Comparison of ENCODE assay signal across 8 mouse cellular contexts in genomic region chr3:108444698-108445365, GRCm38 (mm10). TPM values are rescaled to one million over a fixed set of nuclear protein-coding genes. Genes with fewer than 3 reads are reported as not detected.
DNase-seq lines count a peak whose midpoint lies in the region; ATAC-seq and TF ChIP-seq lines count a peak whose summit lies in the region.

Sars (minus strand) TSS chr3:108445209.

- WGBS in forebrain, embryonic 10.5 days = under 1% methylated on average over 41 of the region's 41 CpGs
- under 1% methylated on average over 41 of the region's 41 CpGs for WGBS in heart, embryonic 15.5 days
- WGBS in liver, embryonic 14.5 days (ENCODE audit: insufficient replicate concordance) = under 1% methylated on average over 41 of the region's 41 CpGs
- under 1% methylated on average over 41 of the region's 41 CpGs for WGBS in neural tube, embryonic 11.5 days
- under 1% methylated on average over 41 of the region's 41 CpGs for WGBS in stomach, postnatal 0 days

- H3K4me1 ChIP-seq in forebrain, embryonic 10.5 days = peaks cover 41% of the 10 kb centered on the region
- H3K4me1 ChIP-seq in heart, embryonic 15.5 days (replicated peaks) = peaks cover 20% of the 10 kb centered on the region
- H3K4me1 ChIP-seq in liver, embryonic 14.5 days (replicated peaks; ENCODE audit: control insufficient read depth in 2 of 2, insufficient read depth in 2 of 2, low read length in 1 of 2) = peaks cover 15 to 16% of the 10 kb centered on the region in 2 experiments
- H3K4me1 ChIP-seq in neural tube, embryonic 11.5 days (ENCODE audit: control insufficient read depth, insufficient read depth, low read length) = peaks cover 8% of the 10 kb centered on the region
- H3K4me1 ChIP-seq in stomach, postnatal 0 days (replicated peaks; ENCODE audit: control insufficient read depth, insufficient read depth) = 0 out of 2 replicates have a peak, but pooled peaks cover 3% of the 10 kb centered on the region

- H3K36me3 ChIP-seq in forebrain, embryonic 10.5 days (replicated peaks) = peaks cover 29% of the 10 kb centered on the region
- peaks cover 5% of the 10 kb centered on the region; the same call in 1 of the 2 replicates for H3K36me3 ChIP-seq in heart, embryonic 15.5 days
- H3K36me3 ChIP-seq in liver, embryonic 14.5 days (replicated peaks; ENCODE audit: control insufficient read depth, insufficient read depth, low read depth) = no peaks in the 10 kb centered on the region; the same call in 1 of the 2 replicates
- H3K36me3 ChIP-seq in neural tube, embryonic 11.5 days (ENCODE audit: control insufficient read depth, insufficient read depth, low read length) = no peaks in the 10 kb centered on the region; the same call in 1 of the 2 replicates
- 0 out of 2 replicates have a peak, but pooled peaks cover 3% of the 10 kb centered on the region for H3K36me3 ChIP-seq in stomach, postnatal 0 days (ENCODE audit: control insufficient read depth, insufficient read depth, low read length)

- DNase-seq in c-Kit-negative CD71-positive TER-119-positive erythroid progenitor cells, embryonic 14.5 days (ENCODE audit: low read depth, low spot score) = peak; percentile 90
- DNase-seq in forebrain, embryonic 10.5 days (ENCODE audit: extremely low spot score, low spot score) = peak; percentile 92
- DNase-seq in kidney, postnatal 25 days = peak; percentile 95 to 96
- peak; percentile 82 to 87 (median 85) for DNase-seq in liver, embryonic 14.5 days (ENCODE audit: low read depth in 3 of 3, low spot score in 3 of 3)
- peak; percentile 97 for DNase-seq in neural tube, embryonic 11.5 days (ENCODE audit: low spot score)
- DNase-seq in stomach, postnatal 0 days (ENCODE audit: low spot score) = peak; percentile 96

- no peak for TF ChIP-seq EP300 in liver, embryonic 14.5 days (IDR thresholded peaks at IDR 0.05; ENCODE audit: low read depth)
- TF ChIP-seq EP300 in stomach, postnatal 0 days (optimal IDR thresholded peaks at IDR 0.05) = no peak

- H3K4me3 ChIP-seq in forebrain, embryonic 10.5 days = peak within 1 kb of the TSS; percentile 92
- H3K4me3 ChIP-seq in heart, embryonic 15.5 days = peak within 1 kb of the TSS; percentile 78
- H3K4me3 ChIP-seq in liver, embryonic 14.5 days (ENCODE audit: insufficient read depth in 1 of 2, low read depth in 2 of 2, low read length in 2 of 2) = peak within 1 kb of the TSS; percentile 78 to 96
- H3K4me3 ChIP-seq in neural tube, embryonic 11.5 days (ENCODE audit: low read depth, low read length) = peak within 1 kb of the TSS; percentile 90
- peak within 1 kb of the TSS; percentile 85 for H3K4me3 ChIP-seq in stomach, postnatal 0 days (ENCODE audit: low read depth, low read length)

- H3K9me3 ChIP-seq in forebrain, embryonic 10.5 days = no peaks in the 10 kb centered on the region
- H3K9me3 ChIP-seq in heart, embryonic 15.5 days (replicated peaks) = no peaks in the 10 kb centered on the region
- H3K9me3 ChIP-seq in liver, embryonic 14.5 days (ENCODE audit: control insufficient read depth, low read length) = no peaks in the 10 kb centered on the region
- no peaks in the 10 kb centered on the region for H3K9me3 ChIP-seq in neural tube, embryonic 11.5 days (ENCODE audit: control insufficient read depth, low read length)
- H3K9me3 ChIP-seq in stomach, postnatal 0 days (ENCODE audit: control insufficient read depth, low read length) = no peaks in the 10 kb centered on the region

- H3K9ac ChIP-seq in heart, embryonic 15.5 days = peak within 1 kb of the TSS; percentile 71
- H3K9ac ChIP-seq in liver, embryonic 14.5 days (replicated peaks) = peak within 1 kb of the TSS; percentile 86
- H3K9ac ChIP-seq in neural tube, embryonic 11.5 days (ENCODE audit: low read length) = peak within 1 kb of the TSS; percentile 83
- peak within 1 kb of the TSS; percentile 81 for H3K9ac ChIP-seq in stomach, postnatal 0 days (ENCODE audit: low read length)

- peak within 1 kb of the TSS; percentile 82 for H3K4me2 ChIP-seq in heart, embryonic 15.5 days
- peak within 1 kb of the TSS; percentile 68 for H3K4me2 ChIP-seq in liver, embryonic 14.5 days (ENCODE audit: low read depth)
- peak within 1 kb of the TSS; percentile 92 for H3K4me2 ChIP-seq in neural tube, embryonic 11.5 days (ENCODE audit: low read depth)
- H3K4me2 ChIP-seq in stomach, postnatal 0 days (replicated peaks; ENCODE audit: low read depth) = peak within 1 kb of the TSS; percentile 82

- peak; percentile 89 for ATAC-seq in CD4-positive, CD25-positive, alpha-beta regulatory T cell, adult 4 months
- ATAC-seq in heart, embryonic 15.5 days (replicated peaks; ENCODE audit: insufficient number of reproducible peaks, insufficient read depth, low FRiP score, low read depth) = peak; percentile 97
- peak; percentile 97 for ATAC-seq in liver, embryonic 14.5 days (ENCODE audit: insufficient read depth)
- peak; percentile 96 for ATAC-seq in neural tube, embryonic 11.5 days (ENCODE audit: insufficient read depth, low FRiP score, low TSS enrichment)
- ATAC-seq in stomach, postnatal 0 days (ENCODE audit: low FRiP score, low TSS enrichment) = peak; percentile 97

- TF ChIP-seq CTCF in liver, embryonic 14.5 days (IDR thresholded peaks at IDR 0.05; ENCODE audit: low read depth) = peak; percentile 43
- TF ChIP-seq CTCF in stomach, postnatal 0 days (IDR thresholded peaks at IDR 0.05; ENCODE audit: low read depth) = peak; percentile 58

- H3K27ac ChIP-seq in forebrain, embryonic 10.5 days = peak within 1 kb of the TSS; percentile 91
- H3K27ac ChIP-seq in heart, embryonic 15.5 days = peak within 1 kb of the TSS; percentile 85
- peak within 1 kb of the TSS; percentile 27 for H3K27ac ChIP-seq in liver, embryonic 14.5 days
- H3K27ac ChIP-seq in neural tube, embryonic 11.5 days (ENCODE audit: low read depth, low read length) = peak within 1 kb of the TSS; percentile 78
- H3K27ac ChIP-seq in stomach, postnatal 0 days (replicated peaks) = peak within 1 kb of the TSS; percentile 87

- H3K27me3 ChIP-seq in forebrain, embryonic 10.5 days (ENCODE audit: poor library complexity, severe bottlenecking) = no peaks in the 10 kb centered on the region
- no peaks in the 10 kb centered on the region for H3K27me3 ChIP-seq in heart, embryonic 15.5 days
- no peaks in the 10 kb centered on the region; the same call in 1 of the 2 replicates for H3K27me3 ChIP-seq in liver, embryonic 14.5 days (ENCODE audit: control insufficient read depth, insufficient read depth, low read length)
- no peaks in the 10 kb centered on the region for H3K27me3 ChIP-seq in neural tube, embryonic 11.5 days (ENCODE audit: control insufficient read depth, insufficient read depth, low read length)
- no peaks in the 10 kb centered on the region for H3K27me3 ChIP-seq in stomach, postnatal 0 days (ENCODE audit: control insufficient read depth, insufficient read depth, low read length)

RNA-seq across cellular contexts. Expression of gene Sars, which starts in this region (rescaled TPM):
- polyA plus RNA-seq in CD4-positive, CD25-positive, alpha-beta regulatory T cell, adult 4 months (2017; shearing (Covaris generic)) = 100 to 1,000 TPM; 164 to 188 TPM
- 160 and 167 TPM in 2 replicates for polyA plus RNA-seq in forebrain, embryonic 10.5 days (2016; fragmentation: Nextera tagmentation; extraction: Ambion mirVana)
- 79.7 and 80.9 TPM in 2 replicates for polyA plus RNA-seq in heart, embryonic 15.5 days (2015; fragmentation: Nextera tagmentation; extraction: Ambion mirVana)
- polyA plus RNA-seq in liver, embryonic 14.5 days (2012; rRNA removed) = 23.8 and 39.9 TPM in 2 replicates
- polyA plus RNA-seq in liver, embryonic 14.5 days (2014; fragmentation: Nextera tagmentation; extraction: Ambion mirVana) = 76.1 and 81.4 TPM in 2 replicates
- polyA plus RNA-seq in neural tube, embryonic 11.5 days (2014; fragmentation: Nextera tagmentation; extraction: Ambion mirVana) = 214 and 216 TPM in 2 replicates
- polyA plus RNA-seq in stomach, postnatal 0 days (2015; fragmentation: Nextera tagmentation; extraction: Ambion mirVana) = 99.5 and 102 TPM in 2 replicates

Comparison
In these comparisons a context has a peak if more than half of its experiments do, and no peak if none do; other contexts are left out.
1. Peak in every context shown above with its lines: DNase-seq, ATAC-seq, H3K4me3 ChIP-seq and H3K27ac ChIP-seq.
2. H3K27ac ChIP-seq: peak in every context shown above with its lines; median percentile 91 in forebrain, embryonic 10.5 days; 87 in stomach, postnatal 0 days; 85 in heart, embryonic 15.5 days; 78 in neural tube, embryonic 11.5 days; 27 in liver, embryonic 14.5 days.